Mouse (Mus musculus): ENCODE results near the gene Cped1.

GRCm38 (mm10) chr6:22104211-22104610, 118.5 kb downstream of the Cped1 start:
- TF ChIP-seq CTCF (IDR thresholded peaks at IDR 0.05; ENCODE audit: low read depth), result no peak
- no peak for TF ChIP-seq EP300 (IDR thresholded peaks at IDR 0.05; ENCODE audit: low read depth)
